Mouse (Mus musculus) erythroblast, embryonic 14.5 days (primary cell): ENCODE data around the gene Nup160. TPM values are rescaled to one million over a fixed set of nuclear protein-coding genes. Genes with fewer than 3 reads are reported as not detected.

Experiments
- H3K27me3 ChIP-seq: 2 replicates; pipeline ENCODE4 v1.6.1; 2012; ENCODE audit warnings: inconsistent platforms; ENCODE audit not compliant: control insufficient read depth
- H3K36me3 ChIP-seq: 2 replicates; pipeline ENCODE4 v1.6.1; 2012; ENCODE audit warnings: mild to moderate bottlenecking, inconsistent platforms; ENCODE audit not compliant: control insufficient read depth
- H3K4me1 ChIP-seq: 2 replicates; pipeline ENCODE4 v1.6.1; 2012; ENCODE audit warnings: inconsistent platforms; ENCODE audit not compliant: control insufficient read depth
- H3K4me3 ChIP-seq: replicated peaks from 2 replicates; pipeline ENCODE3; 2012; ENCODE audit warnings: moderate library complexity, mild to moderate bottlenecking, inconsistent platforms
- H3K9me3 ChIP-seq: 2 replicates; pipeline ENCODE4 v1.6.1; 2012; ENCODE audit warnings: low read length, inconsistent platforms, mixed read lengths; ENCODE audit not compliant: control insufficient read depth
- GATA1 ChIP-seq: IDR thresholded peaks from 2 replicates; pipeline ENCODE4 v1.6.1; 2012; ENCODE audit warnings: low read length, inconsistent platforms, mixed read lengths
- TAL1 ChIP-seq: IDR thresholded peaks from 3 replicates; pipeline ENCODE4 v1.6.1; 2012; ENCODE audit warnings: low read length, inconsistent platforms, mixed read lengths
- polyA plus RNA-seq: library from polyadenylated mRNA; stranded (reverse); fragments of >175 nt; gene quantifications from 2 replicates; pipeline ENCODE4 v1.2.3, GENCODE M21; 2012

Gene Nup160
- 0.41 and 0.84 TPM in 2 replicates for polyA plus RNA-seq

DNA sequence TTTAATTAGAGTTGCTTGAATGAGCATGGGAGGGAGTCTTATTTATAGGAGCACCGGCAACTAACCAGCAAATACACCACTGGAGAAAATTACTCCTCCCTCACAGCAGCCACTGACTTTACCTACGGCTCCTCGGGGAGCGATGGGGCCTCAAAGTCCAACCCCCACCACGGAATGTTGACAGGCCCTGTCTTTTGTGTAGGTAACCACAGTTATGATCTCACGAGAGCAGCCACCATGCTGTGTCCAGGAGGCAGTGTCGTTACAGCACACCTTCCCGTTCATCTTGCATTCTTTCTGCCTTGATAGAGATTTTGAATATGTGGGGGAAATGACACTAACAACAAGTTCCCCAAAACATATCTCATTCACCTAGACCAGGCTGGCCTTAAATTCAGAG, at the start of gene Nup160:
Nup160 (plus strand) TSS at position 209 of the 400 bp plus-strand sequence.
- Histone ChIP-seq H3K9me3 (no peaks in the 10 kb centered on the region), H3K36me3 (peaks cover 22% of the 10 kb centered on the region), H3K4me3 (peak within 1 kb of the TSS; percentile 67), H3K27me3 (no peaks in the 10 kb centered on the region), H3K4me1 (peaks cover 35% of the 10 kb centered on the region)
- TF ChIP-seq TAL1 (no peak), GATA1 (no peak)

DNA sequence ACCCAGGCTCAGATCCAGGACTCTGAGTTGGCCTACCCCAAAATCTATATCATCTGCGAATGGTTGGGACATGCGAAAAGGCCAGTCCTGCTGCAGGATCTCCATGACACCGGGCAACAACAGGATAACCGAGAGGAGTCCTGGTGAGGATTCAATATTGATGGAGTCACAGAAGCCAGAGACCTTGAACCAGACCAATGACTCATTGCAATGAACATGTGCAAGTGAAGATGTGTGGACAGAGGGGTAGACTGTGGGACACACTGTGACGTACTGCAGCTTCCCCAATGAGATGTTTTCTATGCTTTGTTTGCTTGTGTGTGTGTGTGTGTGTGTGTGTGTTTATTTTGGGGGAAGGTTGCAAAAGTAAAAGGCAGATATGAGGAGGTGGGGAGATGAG, 48.8 kb upstream of the Nup160 start:
- Histone ChIP-seq H3K9me3 (no peaks in the 10 kb centered on the region), H3K4me3 (no peak overlapping the region), H3K27me3 (peaks cover 14% of the 10 kb centered on the region), H3K4me1 (peaks cover 2% of the 10 kb centered on the region), H3K36me3 (no peaks in the 10 kb centered on the region)
- no peak for TF ChIP-seq GATA1

DNA sequence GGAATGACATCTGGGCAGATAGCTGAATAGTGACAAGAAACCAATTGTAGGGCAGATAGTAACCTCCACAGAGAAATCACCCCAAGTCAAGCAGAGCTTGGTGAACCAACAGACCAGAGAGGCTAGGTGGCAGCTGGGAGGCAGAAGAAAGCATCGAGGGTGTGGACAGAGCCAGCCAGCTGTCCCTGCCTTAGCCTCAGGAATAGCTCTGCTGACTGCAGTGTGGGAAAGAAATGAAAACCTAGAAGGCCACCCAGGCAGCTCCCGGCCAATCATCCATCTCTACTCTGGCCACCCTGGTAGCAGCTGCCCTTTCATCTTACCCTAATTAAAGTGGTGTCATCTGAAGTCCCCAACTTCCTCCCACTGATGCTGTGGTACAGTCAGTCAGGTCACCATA, 47.5 kb upstream of the Nup160 start:
- TF ChIP-seq GATA1 = no peak
- no peak for TF ChIP-seq TAL1
- H3K9me3 ChIP-seq = no peaks in the 10 kb centered on the region
- H3K27me3 ChIP-seq = peaks cover 16% of the 10 kb centered on the region
- H3K36me3 ChIP-seq = no peaks in the 10 kb centered on the region
- H3K4me1 ChIP-seq = no peaks in the 10 kb centered on the region; the same call in none of the 2 replicates
- no peak overlapping the region for H3K4me3 ChIP-seq

DNA sequence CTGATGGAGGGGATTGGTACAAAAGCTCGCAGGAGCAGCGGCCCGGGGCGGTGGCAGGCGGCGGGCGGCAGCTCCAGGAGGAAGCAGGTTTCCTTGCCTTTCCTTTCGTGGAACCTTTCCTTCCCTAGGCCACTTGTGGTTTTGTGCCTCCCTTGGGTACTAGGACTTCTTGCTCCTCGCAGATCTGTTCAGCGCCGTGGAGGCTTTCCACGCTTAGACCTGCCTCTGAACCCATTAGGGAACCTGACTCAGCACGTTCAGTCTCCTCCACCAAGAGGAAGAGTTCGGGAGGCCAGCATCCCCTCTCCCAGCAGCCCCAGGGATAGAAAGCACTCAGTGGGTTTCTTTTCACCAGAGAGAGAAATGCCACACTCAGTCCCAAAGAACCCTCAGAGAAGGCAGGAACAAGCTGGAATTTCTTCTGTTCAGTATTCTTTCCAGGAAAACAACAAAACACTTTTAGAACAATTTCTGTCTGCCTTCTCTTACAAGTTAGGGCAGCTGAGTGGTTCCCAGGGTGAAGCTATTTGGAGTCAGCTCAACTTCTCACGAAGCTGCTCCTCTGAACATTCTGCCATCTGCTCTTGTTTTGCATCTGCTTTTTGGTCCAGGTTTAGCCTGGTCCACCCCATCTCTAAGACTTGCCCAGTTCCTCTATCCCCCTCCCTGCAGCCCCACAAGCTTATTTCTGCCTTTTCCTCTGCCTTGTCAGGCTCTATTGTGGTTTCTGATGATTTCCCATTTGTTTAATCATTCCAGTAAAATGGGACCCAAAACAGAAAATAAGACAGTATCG, 44.9 kb upstream of the Nup160 start:
- peaks cover 5% of the 10 kb centered on the region for H3K4me1 ChIP-seq
- H3K9me3 ChIP-seq = no peaks in the 10 kb centered on the region
- peaks cover 16% of the 10 kb centered on the region for H3K27me3 ChIP-seq
- H3K36me3 ChIP-seq = no peaks in the 10 kb centered on the region
- TF ChIP-seq TAL1 = no peak
- no peak for TF ChIP-seq GATA1
- no peak overlapping the region for H3K4me3 ChIP-seq

DNA sequence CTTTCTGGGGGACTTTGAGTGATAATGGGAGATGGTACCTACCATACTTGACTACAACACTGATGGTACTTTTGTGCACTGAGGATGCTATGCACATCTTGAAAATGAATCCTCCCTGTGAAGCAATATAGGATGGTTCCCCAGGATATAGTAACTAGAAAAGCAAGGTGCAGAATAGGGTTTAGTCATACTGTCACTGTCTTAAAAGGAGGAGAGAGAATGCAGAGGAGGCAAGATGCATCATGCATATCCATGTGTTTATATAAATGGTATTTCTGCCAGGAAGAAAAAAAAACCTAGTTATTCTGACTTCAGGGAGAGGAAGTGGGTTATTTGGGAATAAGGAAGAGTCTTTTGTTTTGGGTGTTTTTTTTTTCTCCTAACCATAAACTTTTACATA, 42.3 kb upstream of the Nup160 start:
- peaks cover 13% of the 10 kb centered on the region for H3K4me1 ChIP-seq
- H3K4me3 ChIP-seq = no peak overlapping the region
- no peak for TF ChIP-seq TAL1
- no peak for TF ChIP-seq GATA1
- H3K27me3 ChIP-seq = peaks cover 16% of the 10 kb centered on the region
- H3K36me3 ChIP-seq = no peaks in the 10 kb centered on the region
- H3K9me3 ChIP-seq = no peaks in the 10 kb centered on the region

DNA sequence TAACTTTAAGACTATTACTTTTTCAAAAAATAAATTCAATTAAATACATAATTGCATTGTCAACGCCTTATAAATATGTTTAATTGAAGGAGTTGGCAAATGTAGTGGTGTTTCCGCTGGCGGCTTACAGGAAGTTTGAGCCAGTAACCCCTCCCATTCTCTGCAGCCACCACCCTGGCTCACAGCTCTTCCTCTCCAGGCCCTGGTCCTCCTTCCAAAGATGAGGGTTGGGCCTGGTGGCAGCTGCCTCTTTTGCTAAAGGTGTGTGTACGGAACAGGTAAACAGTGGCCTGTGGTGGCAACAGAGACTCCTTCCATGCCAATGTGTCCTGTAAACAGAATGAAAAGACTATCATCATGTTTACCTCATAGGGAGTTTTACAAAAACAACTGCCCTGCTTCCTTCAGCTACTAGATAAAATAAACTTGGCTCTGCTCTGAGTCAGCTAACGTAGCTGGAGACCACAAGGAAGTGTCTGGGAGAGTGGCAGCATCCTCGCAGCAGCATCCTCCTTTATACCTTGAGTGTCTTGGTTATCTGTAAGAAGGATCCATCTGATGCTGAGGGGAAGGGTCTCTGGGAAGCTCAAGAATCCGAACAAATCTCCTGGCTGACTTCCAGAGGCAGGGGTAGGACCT, 41.8 kb upstream of the Nup160 start:
- no peak overlapping the region for H3K4me3 ChIP-seq

DNA sequence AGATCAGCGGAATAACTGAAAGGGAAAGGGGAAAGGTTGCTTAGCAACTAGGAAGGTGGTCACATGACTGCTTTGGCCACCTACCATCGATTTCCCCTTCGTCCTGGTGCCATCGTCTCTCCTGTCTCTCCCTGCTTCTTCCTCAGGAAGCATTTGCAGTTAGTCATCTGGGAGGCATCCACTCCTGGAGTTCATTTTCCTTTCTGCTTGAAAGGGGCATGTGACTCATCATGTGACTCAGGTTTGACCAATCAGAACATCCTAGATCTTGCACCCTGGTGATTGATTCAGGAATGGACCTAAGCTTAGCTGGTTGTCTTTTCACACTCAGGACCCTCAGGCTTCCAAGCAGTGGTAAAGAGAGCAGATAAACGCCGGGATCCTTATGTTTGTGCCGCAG, 40.2 kb upstream of the Nup160 start:
- H3K9me3 ChIP-seq = no peaks in the 10 kb centered on the region
- H3K4me1 ChIP-seq = peaks cover 24% of the 10 kb centered on the region
- TF ChIP-seq GATA1 = no peak
- no peak for TF ChIP-seq TAL1
- H3K36me3 ChIP-seq = no peaks in the 10 kb centered on the region
- H3K4me3 ChIP-seq = no peak overlapping the region
- peaks cover 15% of the 10 kb centered on the region for H3K27me3 ChIP-seq

More for the DNA sequence above, 41.8 kb upstream of the Nup160 start:
- TF ChIP-seq GATA1 (no peak), TAL1 (no peak)
- H3K4me1 ChIP-seq = peaks cover 17% of the 10 kb centered on the region
- H3K27me3 ChIP-seq = peaks cover 16% of the 10 kb centered on the region
- no peaks in the 10 kb centered on the region for H3K36me3 ChIP-seq
- H3K9me3 ChIP-seq = no peaks in the 10 kb centered on the region

DNA sequence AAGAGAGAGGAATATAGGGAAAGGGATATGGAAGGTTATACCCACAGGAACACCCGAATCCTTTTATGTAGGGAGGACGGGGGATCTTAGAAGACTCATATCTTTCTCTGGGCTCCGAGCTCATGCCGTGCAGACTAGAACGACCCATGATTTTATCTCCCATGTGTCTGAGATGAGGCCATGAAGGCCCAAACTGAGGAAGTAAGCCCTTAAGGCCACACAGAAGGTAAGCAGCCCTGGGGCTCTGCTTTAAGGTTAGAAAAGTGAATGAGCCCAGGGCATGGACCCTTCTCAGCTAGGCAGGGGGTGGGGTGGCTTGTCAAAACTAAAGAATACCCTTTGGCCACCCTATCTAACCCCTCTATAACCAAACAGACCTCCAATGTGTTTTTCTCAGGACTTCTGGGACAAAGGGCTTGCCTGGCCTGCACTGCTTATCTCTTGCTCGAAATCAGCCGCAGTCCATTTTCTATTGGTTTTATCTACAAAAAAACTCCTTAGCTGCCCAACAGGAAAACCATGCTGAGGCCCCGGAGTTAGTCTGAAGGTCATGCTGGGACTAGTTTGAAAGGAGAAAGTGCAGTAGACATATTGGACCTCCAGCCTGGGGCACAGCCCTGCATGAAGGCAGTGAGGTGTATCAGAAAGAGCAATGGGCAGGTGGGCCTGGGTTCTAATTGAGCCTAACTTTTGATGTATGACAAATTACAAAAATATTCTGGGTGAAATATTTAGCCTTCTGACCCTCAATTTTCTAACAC, 37.8 kb upstream of the Nup160 start:
- Histone ChIP-seq H3K36me3 (no peaks in the 10 kb centered on the region), H3K4me3 (no peak overlapping the region), H3K9me3 (no peaks in the 10 kb centered on the region), H3K4me1 (peaks cover 24% of the 10 kb centered on the region), H3K27me3 (no peaks in the 10 kb centered on the region)
- TF ChIP-seq GATA1 = no peak
- no peak for TF ChIP-seq TAL1
